Mouse (Mus musculus) cerebellum, adult 11 months (tissue): ENCODE data around the gene Arrdc5.
A peak's percentile ranks its signal among the peaks of the same experiment; 100 is the strongest.

ENCODE experiments used
- DNase-seq: peaks from one replicate; pipeline ENCODE4 v3.0.0; 2022

Arrdc5 gene

DNA sequence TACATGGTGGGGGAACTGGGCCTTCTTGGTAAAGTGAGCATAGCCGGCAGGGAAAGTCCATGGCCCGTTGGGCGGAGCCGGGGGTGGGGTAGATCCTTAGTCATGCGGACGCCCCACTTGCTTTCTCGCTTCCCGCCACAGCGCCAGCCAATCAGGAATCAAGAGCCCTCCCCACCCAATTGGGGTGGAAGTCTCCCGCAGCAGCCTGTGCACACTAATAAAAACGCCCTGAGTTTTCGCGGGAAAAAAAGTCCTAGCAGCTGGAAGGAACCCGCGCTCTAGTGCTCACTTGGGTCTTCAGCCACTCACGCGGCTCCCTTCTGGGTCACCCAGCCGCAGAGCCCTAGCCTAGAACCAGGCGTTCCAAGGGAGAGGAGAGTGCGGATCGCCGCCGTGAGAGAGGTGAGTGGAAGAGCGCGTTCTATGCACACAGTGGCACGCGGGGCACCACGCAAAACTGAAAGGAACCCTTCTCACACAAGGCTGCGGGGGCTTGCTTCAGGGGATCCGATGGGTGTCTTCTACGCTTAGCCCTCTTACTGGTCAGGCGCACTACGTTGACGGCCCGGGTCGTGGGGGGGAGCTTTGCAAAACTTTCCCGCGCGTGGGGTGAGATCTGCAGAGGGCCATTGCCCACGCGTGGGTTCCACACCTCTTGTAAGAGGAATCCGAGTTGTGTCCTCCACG, 3.2 kb upstream of the Arrdc5 start, which contains the start of gene Uhrf1:
Gene Uhrf1 (plus strand): TSS at position 162 of the 687 bp plus-strand sequence.
- no peak for DNase-seq

- no peak for DNase-seq
These were observed 2.4 kb upstream of the Arrdc5 start for GRCm38 (mm10) chr17:56302363-56302996.

DNA sequence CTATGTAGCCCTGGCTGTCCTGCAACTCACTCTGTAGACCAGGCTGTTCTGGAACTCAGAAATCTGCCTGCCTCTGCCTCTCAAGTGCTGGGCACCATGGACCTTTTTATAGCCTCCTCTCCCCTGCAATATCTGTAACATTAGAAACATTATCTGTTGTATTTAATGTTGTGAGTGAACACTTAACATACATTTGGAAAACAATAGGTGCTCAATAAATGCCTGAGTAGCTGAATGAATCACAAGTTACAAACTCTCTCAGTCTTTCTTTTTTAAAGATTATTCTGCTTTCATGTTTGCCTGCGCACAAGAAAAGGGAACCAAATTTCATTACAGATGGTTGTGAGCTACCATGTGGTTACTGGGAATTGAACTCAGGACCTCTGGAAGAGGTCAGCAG, 1.8 kb downstream of the Arrdc5 start:
- DNase-seq, result no peak

- no peak for DNase-seq
These were observed 3.9 kb downstream of the Arrdc5 start for GRCm38 (mm10) chr17:56296201-56296600.

GRCm38 (mm10) chr17:56294241-56294640, 5.8 kb downstream of the Arrdc5 start:
- peak; percentile 66 for DNase-seq

- no peak for DNase-seq
These were observed 6.8 kb downstream of the Arrdc5 start for GRCm38 (mm10) chr17:56293291-56293690.

DNA sequence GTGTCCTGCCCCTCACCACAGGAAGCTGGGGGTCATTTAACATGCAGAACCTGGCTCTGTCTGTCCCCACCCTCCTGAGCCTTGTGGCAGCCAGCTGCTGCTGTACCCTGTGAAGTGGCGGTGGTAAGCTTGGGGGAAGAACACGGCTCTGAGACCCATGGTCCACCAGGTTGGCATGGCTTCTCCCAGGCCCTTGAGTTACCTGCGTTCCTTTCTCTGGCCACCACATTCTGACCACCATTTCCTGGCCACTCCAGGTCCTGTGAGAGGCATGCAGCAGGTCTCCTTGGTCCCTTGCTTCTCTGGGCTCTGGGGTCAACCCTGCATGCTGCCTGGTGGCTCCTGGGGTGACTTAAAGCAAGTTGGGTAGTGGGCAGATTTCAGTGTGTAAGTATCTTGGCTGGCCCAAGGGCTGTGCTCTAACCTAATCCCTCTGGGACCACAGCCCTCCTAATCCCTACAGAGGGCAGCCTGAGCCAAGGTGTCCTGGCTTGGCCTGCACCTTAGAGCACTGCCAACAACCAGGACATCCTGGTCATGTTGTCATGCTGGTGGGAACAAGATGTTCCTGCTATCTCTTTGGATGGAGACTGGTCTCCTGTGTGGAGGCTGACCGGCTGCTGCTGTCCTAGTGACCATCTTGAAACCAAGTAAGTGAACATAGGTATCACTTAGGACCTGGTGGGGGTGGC, 7.4 kb downstream of the Arrdc5 start, which contains the start of gene Plin3:
Gene Plin3 (minus strand): TSS at position 343 of the 692 bp plus-strand sequence.
- no peak for DNase-seq

GRCm38 (mm10) chr17:56291826-56292475, 8.1 kb downstream of the Arrdc5 start:
- no peak for DNase-seq

GRCm38 (mm10) chr17:56291171-56291511, 8.9 kb downstream of the Arrdc5 start:
- DNase-seq, result peak; percentile 63

GRCm38 (mm10) chr17:56290388-56291170, 9.5 kb downstream of the Arrdc5 start:
- no peak for DNase-seq

GRCm38 (mm10) chr17:56289371-56290331, 10.4 kb downstream of the Arrdc5 start:
- DNase-seq, result no peak

DNA sequence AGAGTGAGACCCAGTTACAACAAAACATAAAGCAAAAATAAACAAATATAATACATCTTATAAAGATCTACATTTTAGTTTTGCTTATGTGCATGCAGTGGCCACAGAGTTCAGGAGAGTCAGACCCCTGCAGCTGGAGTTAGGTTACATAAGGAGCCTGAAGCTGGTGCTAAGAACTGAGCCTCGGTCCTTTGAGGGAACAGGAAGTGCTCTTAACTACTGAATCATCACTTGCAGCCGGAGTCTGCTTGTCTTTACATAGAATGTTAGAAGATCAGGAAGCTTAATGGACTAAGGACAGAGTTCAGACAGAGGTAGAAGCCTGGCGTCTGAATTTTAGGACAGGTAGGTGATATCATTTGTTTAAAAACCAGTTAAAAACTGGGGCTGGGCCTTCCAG, 11.2 kb downstream of the Arrdc5 start:
- no peak for DNase-seq

DNA sequence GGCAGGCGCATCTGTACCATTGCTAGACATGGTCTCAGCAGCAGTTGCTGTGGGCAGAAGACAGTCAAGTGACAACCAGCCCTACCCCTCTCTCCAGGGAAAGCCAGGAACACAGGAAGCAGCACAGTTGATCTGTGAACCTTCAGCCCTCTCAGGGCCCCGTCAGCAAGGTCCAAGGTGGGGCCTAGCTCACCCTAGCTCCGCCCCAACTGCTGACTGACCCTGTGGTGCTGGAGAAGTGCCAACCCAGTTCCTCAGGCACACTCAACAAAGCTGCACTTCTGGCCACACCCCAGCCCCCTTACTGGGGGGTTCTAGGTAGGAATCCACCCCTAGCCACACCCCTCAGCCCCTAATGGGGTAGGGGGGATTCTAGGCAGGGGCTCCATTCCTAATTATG, 12.3 kb downstream of the Arrdc5 start:
- DNase-seq, result no peak

DNA sequence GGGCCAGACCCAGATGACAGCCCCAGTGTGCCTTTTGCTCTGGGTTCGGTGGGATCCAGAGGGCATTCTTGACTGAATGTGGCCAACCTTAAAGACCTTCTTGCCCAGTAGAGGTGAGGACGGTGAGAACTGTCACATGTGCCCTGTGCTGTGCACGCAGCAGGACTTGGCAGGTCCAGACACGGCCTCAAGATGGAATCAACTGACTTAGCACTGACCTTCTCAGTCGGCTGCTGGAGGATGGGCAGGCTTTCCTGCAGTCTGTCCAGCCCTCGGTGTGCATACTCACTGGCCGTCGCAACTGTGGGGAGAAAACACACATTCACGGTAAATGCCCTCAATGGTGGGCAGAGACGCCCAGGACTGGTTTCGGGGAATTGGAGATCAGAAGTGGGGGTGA, 14.1 kb downstream of the Arrdc5 start:
- no peak for DNase-seq

- no peak for DNase-seq
These were observed 16.8 kb downstream of the Arrdc5 start for GRCm38 (mm10) chr17:56283316-56283715.

DNA sequence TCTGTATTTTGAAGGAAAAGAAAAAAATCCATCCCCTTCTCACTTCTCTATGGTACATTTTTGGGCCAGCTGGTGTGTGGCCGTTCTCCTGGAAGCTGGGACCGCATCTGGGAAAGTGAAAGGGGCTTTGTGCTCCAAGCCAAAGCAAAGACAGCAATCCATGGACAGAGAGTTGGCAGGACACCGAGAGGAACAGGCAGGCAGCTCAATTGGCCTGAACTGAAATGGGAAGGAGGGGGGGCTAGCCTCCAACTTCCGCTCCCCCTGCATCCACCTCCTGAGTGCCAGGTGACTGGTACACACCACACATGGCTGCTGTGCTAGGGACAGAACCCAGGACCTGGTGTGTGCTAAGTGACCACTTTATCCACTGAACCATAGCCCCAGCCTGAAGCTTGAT, 17.3 kb downstream of the Arrdc5 start:
- DNase-seq, result no peak

DNA sequence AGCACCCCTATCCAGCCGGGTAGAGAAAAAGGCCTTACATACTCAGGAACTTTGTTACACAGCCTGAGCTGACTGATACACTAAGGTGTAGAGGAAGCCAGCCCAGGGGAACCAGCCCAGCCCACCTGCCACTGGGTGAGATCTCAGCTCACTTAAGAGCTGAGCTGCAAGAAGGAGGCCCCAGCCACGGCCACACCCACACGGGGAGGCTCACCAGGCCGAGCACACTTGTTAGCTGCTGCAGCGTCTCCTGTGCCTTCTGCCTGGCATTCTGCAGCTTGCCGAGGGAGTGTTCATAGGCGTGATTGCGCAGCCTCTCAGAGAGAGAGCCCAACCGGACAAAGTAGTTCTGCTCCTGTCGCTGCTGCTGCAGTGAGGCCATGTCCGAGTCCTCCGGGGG, 18.9 kb downstream of the Arrdc5 start:
- no peak for DNase-seq

DNA sequence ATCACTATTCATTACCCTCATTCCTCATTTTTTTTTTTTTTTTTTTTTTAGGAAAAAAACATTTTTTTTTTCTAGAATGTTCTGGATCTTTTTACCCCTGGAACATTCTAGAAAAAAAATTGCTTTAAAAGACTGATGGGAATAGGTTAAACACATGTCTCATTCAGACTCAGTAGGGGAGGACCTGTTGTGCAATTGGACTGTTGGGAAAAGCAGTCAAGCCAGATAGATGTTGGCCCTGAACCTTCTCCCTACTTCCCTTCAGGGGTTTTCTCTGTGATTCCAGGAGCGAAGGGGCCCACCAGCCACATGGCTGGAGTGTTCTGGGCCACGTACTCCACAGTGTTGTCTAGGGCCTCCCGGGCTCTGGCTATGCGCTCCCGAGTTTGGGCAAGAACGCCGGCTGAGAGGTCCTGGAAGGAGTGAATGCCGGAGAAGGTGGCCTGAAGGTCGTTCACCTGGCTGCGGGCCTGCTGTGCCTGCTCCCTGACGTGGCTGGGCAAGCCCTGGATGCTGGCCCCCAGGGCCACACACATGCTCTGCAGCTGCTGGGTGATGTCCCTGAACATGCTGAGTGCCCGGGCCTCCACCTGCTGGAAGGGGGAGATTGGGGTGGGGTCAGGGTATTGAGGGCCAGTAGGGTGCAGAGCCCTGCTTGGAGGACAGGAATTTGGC, 20.5 kb downstream of the Arrdc5 start:
- no peak for DNase-seq

- DNase-seq, result no peak
These were observed 21.7 kb downstream of the Arrdc5 start for GRCm38 (mm10) chr17:56278340-56278739.

DNA sequence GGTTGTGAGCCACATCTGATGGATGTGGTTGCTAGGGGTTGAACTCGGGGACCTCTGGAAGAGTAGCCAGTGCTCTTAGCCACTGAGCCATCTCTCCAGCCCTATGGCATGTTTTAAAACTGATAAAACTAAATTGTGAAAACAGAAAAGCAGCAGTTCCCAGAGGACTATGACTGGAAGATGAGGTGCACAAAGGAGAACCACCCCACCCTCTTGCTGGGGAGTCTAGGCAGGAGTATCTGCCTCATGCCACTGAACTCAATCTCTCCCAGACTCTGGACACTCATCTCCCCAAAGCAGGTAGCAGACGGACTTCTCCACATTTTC, 22.6 kb downstream of the Arrdc5 start:
- DNase-seq, result no peak
